Mouse (Mus musculus) T-helper 2 cell (primary cell): ENCODE data around the gene Tbc1d1.

Experiments used
- in situ Hi-C: fragments of 300-600 bp; cut with MboI, MseI; formaldehyde crosslinking; loops from one replicate; pipeline ENCODE4 v1.15.1; 2025; ENCODE audit warnings: high pct_unique_total_duplicates

Gene Tbc1d1

DNA sequence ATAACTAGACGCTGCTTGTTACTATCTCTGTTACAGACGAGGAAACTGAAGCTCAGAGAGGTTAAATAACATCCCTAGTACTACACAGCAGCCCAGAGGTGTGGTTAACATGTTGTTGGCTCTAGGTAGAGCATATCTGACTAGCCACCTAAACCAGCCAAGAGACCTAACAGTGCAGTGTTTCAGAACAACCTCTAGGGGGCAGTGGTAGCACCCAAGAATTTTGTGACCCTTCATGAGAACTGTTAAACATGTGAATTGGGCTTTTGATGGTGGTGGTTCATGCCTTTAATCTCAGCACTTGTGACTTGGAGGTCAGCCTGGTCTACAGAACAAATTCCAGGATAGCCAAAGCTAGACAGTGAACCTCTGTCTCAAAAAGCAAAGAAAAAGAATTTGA is 46.2 kb downstream of the Tbc1d1 start:
- in situ Hi-C loops = no loop called here

DNA sequence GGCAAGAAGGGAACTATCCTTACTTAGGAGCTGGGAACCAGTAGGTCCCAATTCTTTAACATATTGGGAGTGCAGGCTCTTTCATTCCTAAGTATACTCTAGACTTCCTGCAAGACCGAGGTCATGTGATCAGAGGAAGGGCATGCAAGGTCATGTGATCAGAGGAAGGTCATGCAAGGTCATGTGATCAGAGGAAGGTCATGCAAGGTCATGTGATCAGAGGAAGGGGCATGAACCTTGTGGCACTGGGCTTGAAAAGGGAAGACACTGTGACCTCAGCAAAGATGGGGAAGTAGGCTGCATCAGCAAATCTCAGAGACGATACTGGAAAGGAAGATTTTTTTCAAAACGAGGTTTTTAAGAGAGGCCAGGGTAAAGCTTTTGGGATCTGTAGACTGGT is 49.5 kb downstream of the Tbc1d1 start:
- in situ Hi-C loops = loop anchor here (5.0 kb wide), 1 partner anchor 52 kb away; no protein-coding TSS in a partner anchor

DNA sequence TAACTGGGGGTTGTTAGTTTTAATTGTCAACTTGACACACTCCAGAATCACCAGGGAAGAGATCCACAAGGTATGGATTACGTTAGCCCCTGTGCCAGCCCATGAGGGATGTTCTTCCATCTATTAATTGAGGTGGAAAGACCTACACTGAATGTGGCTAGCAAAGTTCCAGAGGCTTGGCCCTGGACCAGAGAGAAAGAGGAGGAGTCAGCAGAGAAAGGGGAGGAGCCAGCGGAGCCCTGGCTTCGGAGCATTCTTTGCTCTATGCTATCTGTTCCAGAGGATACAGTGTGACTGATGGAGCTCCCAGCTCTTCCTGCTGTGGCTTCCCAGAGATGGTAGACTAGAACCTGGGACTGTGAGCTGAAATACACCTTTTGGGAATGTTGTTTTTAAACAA is 50.3 kb downstream of the Tbc1d1 start:
- in situ Hi-C loops = loop anchor here (5.0 kb wide), 1 partner anchor 51 kb away; no protein-coding TSS in a partner anchor

DNA sequence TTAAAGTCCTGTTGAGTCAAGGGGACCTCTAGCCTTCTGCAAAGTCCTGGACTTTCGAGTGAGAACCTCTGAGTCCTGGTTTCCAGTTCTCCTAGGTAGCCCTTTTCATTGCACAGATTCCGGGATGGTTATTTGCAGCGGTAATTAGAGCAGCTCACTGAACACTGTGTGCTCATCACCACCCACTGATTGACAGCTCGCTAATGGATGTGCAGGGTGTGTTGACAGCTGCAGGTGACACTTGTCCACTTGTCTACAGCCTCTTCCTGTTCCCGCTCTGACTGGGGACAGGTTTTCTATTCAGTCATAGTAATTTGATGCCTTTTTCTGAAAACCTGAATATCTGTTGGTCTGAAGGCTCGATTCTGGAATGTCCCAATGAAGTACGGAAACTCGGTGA is 50.8 kb downstream of the Tbc1d1 start:
- in situ Hi-C loops = loop anchor here (5.0 kb wide), 1 partner anchor 50 kb away; no protein-coding TSS in a partner anchor

DNA sequence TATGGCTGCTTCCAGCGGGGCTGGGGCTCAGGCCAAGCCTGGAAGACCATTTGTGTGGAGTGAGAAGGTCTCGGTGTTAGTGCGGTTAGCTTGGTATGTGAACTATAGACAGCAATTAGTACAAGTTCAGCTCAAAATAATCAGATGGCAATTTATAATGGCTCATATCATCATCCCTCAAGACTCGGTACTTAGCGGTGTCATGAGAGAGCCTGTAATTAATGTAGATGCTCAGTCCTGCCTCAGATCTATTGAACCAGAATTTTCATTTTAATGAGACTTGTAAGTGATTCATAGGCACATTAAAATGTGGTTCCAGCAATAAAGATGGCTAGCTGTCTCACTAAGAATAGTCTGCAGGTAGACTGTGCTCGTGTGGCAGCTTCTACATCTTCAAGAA is 51.7 kb downstream of the Tbc1d1 start:
- in situ Hi-C loops = loop anchor here (5.0 kb wide), 1 partner anchor 50 kb away; no protein-coding TSS in a partner anchor

DNA sequence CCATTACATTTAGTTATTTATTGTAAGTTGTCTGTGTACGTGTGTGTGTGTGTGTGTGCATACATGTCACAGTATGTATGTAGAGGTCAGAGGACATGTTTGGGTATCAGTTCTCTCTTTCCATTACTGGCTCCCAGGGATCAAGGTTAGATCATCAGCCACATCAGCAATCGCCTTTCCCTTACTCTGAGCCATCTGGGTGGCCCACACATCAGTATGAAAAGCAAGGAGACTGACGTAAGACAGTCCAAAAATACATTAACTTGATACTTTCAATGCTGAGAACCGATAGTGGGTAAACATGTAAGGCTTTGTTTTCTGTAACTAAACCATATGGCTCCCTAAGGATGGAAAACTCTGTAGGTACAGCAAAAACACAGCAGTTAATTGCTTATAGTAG is 54.7 kb downstream of the Tbc1d1 start:
- in situ Hi-C loops = no loop called here

DNA sequence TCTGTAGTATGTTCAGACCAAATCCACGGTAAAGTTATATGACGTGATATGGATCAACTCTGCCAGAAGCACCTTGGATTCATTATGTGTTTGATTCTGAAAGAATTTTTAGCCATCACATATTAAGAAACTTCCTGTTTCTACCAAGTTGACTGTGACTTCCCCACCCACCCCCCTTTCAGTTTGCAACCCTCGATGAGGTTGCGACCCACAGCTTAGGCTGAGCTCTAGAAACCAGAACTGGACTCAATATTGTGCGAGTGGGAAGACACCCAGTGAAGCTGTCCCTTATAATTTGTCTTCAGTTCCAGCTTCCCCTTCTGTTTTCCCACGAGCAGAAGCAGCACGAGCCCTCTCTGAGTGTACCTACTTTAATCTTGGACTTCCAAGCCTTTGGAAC is 55.2 kb downstream of the Tbc1d1 start:
- in situ Hi-C loops = no loop called here

DNA sequence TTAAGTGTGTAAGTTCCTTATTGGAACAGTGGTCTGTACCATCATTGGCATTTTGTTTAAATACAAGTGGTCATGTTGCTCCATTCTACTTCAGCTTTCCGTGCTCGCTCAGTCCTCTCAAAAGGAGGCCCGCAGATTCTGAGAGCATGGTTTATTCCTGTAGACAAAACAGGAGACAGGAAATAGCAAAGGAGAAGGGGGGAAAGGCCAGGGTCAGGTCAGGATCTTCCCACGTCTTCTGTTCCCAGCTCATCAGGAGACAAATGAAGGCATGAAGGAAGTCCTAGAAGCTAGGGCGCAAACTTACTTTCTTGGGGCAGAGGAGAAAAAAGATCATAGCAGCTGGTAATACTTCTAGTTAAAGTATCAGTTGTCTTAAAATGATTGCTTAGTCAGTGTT is 56.1 kb downstream of the Tbc1d1 start:
- in situ Hi-C loops = no loop called here

DNA sequence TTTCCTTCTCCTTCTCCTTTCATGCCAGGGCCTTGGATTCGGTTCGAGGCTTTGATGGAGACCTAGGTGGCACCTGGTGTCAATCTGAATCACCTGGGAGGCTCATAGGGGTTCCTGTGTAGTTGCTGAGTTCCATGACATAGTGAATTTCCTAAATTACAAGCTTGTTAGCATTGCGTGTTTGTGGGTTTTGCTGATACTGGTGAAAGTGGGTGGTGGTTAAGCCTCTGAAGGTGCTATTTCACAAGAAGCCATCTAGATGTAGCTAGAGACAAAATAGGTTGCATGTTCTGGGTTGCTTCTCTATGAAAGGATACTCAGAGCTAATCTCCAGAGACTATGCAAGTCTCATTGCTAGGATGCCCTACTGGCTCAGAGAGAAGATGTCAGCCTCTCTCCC is 56.5 kb downstream of the Tbc1d1 start:
- in situ Hi-C loops = no loop called here

DNA sequence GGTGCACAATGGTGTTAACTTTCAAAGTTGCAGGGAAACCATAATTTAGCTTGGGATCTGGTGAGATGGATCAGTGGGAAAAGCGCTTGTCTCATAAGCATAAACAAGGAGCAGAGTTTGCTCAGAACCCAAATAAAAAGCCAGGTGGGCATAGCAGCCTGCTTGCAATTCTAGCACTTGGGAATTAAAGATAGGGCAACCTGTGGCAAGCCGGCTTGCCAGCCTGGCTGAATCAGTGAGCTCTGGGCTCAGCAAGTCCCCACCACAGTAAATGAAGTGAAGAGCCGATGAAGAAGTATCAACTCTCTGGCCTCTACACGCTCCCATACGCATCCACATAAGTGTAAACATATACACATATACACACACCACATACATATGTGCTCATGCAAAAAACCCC is 59.7 kb downstream of the Tbc1d1 start:
- in situ Hi-C loops = no loop called here

DNA sequence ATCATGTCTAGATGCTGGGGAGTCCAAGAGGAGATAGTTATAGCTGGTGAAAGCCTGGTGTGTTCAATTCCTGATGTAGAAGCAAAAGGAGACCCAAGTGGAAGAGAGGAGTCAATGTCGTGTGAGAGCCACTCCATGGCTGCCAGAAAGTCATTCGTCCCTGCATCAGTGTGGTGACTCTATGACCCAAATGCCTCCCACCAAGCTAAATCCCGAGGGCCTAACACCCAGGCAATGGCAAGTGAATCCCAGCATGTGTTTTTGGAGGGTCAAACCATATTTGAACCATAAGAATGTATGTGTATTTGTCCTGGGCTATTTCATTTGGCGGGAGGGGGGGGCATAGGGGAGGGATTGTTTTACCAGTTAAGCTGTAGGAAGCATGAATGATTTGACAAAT is 60.2 kb downstream of the Tbc1d1 start:
- in situ Hi-C loops = no loop called here

DNA sequence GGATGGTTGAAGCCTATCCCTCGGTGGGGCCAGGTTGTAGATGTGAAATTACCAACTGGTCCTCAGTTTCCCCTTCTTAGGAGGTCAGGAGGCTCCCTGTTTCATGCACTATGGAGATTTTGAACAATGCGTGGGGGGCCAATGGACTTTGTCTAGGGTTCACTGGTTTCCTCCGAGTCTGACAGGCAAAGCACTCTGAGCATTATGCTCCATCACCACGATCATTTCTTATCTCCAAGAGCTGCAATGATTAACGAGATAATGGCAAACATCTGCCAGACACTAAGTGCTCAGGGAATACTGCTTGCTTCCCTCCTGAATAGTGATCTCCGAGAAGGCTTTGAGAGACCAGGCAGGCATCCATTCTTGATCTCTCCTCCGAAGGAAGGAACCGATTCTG is 61.2 kb downstream of the Tbc1d1 start:
- in situ Hi-C loops = no loop called here

DNA sequence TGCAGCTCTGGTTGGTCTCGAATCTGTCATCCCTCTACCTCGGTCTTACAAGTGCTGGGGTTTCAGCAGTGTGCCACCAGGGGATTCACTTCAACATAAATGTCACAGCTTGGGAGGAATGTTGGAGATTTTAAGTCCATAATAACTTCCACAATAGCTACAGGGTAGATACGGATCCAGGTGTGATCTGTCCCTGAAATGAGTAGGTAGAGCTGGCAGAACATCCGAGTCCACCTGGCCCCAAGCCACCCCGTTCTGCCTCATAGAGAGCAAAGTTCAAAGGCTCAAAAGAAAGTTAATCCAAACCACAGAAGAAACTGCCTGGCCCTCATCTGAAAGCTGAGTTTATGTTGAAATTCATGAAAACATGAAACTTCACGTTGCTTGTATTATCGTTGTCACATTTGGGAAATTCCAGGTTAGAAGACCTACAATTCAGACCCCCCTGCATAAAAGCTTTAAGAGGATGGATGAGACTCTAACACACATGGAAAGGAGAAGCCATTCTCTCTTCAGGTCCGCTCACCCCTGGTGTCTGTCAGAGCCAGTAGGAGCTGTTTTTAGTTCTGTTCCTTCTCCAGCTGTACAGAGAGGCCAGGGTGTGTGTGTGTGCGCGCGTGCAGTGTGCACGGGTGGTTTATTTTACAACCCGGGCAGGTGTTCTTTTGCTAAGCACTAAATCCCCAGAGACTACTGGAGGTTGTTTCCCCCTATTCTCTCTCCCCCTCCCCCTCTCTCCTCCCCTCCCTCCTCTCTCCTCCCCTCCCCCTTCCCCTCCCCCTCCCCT is 61.9 kb downstream of the Tbc1d1 start:
- in situ Hi-C loops = no loop called here

DNA sequence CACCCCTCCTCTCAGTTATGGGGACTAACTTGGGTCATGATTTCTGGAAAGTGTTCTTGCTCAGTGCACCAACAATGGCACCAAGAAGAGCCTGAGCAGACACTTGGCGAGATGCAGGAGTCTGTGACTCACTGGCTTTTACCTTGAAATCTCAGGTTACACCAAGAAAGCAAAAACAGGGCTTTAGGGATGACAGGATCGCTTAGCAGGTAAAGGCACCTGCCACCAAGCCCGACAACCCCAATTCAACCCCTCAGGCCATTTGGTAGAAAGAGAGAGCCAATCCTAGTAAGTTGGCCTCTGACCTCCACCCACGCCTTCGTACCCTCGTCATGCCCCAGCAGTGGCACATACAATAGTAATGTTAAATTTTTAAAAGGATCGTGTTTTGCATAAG is 62.5 kb downstream of the Tbc1d1 start:
- in situ Hi-C loops = no loop called here

DNA sequence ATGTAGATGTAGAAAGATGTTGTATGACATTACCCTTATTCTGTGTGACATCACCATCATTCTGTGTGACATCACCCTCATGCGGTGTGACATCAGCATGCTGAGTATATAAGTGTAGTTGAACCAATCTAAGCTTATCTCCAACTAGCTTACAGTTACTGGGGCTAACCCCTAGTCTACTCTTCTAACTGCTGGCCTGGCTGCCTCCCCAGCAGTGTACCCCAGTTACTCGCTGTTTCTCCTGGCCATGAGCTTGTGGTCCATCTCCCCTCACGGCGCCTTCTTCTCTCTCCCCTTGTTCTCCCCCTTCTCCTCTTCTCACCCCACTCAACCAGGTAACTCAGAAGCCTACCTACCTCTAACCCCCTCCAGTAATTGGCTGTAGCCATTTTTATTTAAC is 64.7 kb downstream of the Tbc1d1 start:
- in situ Hi-C loops = no loop called here

DNA sequence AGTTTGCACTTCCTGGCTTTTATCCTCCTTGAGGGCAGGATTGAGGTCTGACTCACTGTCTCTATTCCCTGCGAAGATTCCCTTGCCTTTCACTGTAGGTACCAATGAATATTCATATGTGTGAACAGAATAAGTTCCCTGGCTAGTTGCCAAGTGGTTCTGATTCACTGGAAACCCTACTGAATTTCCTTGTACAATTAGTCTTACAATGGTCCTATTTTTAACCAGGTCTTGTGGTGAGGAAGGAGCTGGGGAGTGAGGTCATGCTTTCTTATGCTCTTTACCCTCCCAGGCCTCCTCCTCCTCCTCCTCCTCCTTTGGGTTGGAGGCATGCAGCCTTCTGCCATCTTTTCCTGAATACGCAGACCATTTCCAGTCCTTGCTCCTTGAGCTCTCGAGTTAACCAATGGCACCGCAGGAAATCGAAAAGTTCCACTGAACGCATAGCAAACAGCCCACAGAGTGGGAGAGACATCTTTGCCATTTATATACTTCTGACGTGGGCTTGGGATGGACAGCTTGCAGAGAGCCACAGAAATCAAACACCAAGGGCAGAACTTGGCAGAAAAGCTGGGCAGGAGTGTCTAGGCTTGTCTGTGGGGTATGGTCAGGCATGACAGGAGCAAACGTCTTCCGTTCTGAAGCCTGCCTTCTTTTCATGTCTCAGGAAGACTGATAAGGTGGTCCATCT is 68.8 kb downstream of the Tbc1d1 start:
- in situ Hi-C loops = no loop called here

DNA sequence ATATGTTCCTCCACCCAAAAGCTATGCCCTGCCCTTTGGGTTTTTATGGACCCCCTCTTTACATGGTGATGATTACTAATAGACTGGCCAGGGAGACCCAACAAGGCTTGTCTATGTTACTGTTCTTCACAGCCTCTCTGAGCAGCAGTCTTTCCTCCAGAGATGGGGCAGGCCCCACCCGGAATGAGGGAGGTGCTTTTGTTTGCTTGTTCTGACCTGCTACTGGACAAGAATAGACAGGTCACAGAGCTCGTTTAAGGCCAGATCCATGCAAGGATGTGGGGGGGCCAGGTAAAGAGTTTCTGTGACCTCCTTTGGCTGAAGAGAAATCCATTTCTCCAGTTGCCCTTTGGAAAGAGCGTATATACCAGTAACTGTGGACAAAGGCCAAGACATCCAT is 72.1 kb downstream of the Tbc1d1 start:
- in situ Hi-C loops = no loop called here

DNA sequence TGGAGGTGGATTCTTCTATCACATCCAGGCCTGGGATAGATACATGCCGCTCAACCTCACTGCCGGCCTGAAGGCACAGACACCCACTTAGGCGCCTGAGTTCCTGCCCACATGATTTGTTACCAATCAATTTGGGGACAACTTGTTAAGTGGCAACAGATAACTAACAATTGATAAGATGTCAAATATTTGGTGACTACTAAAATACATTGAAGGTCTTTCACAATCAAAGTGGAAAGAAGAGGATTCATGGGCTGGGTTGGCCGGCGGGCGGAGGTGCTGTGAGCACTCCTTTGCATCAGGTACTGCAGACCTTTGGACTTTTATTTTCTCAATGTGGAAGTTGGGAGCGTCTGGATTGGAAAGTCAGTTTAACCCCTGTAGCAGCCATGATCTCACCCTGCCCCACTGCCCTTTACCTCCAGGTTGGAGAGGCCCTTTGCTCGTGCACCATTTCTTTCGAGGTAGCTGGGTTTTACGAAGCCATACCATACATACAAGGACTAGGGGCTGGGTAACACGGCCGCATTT is 73.3 kb downstream of the Tbc1d1 start:
- in situ Hi-C loops = no loop called here

DNA sequence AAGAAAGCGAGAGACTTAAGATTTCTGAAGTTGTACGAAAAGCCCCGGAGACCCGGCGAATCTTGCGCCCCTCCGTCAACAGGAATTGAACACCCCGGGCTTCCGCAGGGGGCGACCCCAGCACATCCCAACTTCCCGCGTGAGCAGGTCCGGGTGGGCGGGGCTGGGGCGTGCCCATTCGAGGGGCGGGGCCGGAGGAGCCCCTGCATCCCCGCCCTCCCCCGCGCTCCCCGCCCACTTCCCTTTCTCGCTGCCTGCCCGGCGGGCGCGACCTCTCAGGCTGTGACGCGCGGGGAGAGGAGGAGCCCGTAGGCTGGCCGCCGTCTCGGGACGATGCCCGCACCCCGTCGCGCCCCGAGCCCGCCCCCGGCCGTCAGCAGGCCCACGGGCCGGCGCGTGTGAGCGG is 74.0 kb downstream of the Tbc1d1 start:
- in situ Hi-C loops = no loop called here

DNA sequence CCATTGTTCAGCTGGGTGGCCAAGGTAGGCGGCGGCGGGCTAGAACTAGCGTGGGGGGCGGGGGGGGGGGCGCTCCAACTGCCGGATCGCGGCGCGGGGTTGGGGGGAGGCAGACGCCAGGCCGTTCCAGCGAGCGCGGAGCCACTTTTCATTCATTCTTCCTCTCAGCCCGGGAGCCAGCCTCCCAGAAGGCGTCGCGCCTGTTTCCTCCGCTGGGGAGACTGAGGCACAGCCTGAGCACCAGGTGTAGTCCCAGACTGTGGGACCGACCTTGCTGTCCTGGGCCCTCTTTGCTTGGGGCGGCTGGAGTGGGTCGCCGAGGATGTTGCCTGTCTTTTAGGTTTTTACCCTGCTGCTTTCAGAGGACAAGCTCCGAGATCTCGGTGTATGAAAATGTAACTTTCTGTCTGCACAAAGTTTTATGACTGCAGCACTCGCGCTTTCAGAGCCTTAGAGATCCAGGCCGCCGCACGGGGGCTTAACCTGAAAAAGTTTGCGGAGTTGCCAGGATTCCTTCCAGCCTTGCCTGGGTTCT is 74.5 kb downstream of the Tbc1d1 start:
- in situ Hi-C loops = no loop called here

DNA sequence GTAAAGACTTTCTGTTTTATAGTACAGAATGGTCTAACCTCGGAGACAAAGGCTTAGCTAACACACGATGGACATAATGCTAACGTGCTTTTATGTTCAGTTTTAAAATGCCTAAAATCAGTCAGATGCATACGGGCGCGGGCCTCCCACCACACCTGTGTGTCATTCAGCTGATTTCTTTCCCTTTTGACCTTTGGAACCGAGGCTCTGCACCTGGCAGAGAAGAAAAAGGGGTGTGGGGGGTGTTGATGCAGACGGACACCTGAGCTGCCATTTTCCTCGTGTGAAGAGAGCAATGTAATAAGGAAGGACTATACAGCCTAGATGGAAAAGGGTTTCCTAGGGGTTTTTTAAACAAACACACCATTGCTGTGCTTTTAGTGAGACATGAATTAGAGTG is 76.8 kb downstream of the Tbc1d1 start:
- in situ Hi-C loops = no loop called here

DNA sequence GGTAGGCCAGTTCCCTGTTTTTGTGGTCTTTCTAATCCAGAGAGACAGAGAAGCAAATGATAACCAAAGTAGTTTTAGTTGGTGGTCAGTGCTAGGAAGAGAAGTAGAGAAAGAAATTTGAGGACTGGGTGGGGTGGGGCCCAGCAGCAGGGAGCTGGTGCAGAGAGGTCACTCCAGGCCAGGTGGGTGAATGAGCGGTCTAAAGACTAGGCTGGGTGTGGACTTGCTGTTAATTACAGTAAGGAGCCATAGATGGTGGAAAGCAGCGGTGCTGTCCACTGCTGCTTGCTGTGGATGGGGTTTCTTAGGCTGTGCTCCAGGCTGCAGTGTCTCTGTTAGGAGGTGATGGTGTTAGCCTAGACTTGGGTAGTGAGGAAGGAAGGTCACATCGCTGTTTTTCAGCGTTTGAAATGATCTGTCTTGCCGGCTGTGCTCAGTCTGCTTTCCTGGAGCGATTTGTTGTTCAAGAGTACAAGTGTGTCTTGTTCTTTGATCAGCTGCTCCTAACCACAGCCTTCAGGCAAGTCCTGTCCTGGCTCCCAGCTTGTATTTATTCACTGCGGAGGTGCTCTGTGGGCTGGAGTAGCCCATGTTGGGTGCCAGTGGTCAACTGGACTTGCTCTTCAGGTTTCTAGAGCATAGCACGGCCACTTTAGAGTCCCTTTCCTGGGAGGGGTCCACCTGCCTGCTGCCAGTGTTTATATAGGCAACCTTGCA is 78.3 kb downstream of the Tbc1d1 start:
- in situ Hi-C loops = no loop called here
